Mouse (Mus musculus): ENCODE results near the gene Srl. TPM values are rescaled to one million over a fixed set of nuclear protein-coding genes. Genes with fewer than 3 reads are reported as not detected.

The Srl gene
- total and polyA plus RNA-seq, 3 experiments: 44.6 to 88.8 (median 71.3) TPM

- 0 out of 2 replicates have a peak, but pooled peaks have one; percentile 11 for TF ChIP-seq MYC (IDR thresholded peaks at IDR 0.05; ENCODE audit: low read depth, low read length)
- TF ChIP-seq IRF4 (IDR thresholded peaks at IDR 0.05; ENCODE audit: low read depth, low read length): 0 out of 2 replicates have a peak, but pooled peaks have one; percentile 4
- TF ChIP-seq SIN3A (IDR thresholded peaks at IDR 0.05; ENCODE audit: low read length): 0 out of 2 replicates have a peak, but pooled peaks have one; percentile 69
- no peak for TF ChIP-seq POLR2A (IDR thresholded peaks at IDR 0.05; ENCODE audit: low read depth, low read length)
- no peak for TF ChIP-seq ZKSCAN1 (IDR thresholded peaks at IDR 0.05; ENCODE audit: borderline replicate concordance, low read depth, low read length)
- TF ChIP-seq TBP (conservative IDR thresholded peaks at IDR 0.05; ENCODE audit: low read depth, low read length): no peak
- TF ChIP-seq MAZ (IDR thresholded peaks at IDR 0.05; ENCODE audit: low read depth, low read length): peak; percentile 85; the same call in 1 of the 2 replicates
- no peak for TF ChIP-seq POLR2AphosphoS2 (IDR thresholded peaks at IDR 0.05; ENCODE audit: low read depth, low read length)
- no peak for TF ChIP-seq GABPA (IDR thresholded peaks at IDR 0.05; ENCODE audit: insufficient replicate concordance, low read depth, low read length)
- TF ChIP-seq USF2 (conservative IDR thresholded peaks at IDR 0.05; ENCODE audit: low read depth, low read length): no peak
- no peak; the same call in 1 of the 2 replicates for TF ChIP-seq ETS1 (conservative IDR thresholded peaks at IDR 0.05; ENCODE audit: low read depth, low read length)
- TF ChIP-seq E2F4 (IDR thresholded peaks at IDR 0.05; ENCODE audit: insufficient replicate concordance, low read depth, low read length): no peak
- TF ChIP-seq USF1 (IDR thresholded peaks at IDR 0.05; ENCODE audit: low read depth, low read length): no peak
- 0 out of 2 replicates have a peak, but pooled peaks have one; percentile 35 for TF ChIP-seq ELF1 (IDR thresholded peaks at IDR 0.05; ENCODE audit: low read depth, low read length)
- TF ChIP-seq ZNF384 (IDR thresholded peaks at IDR 0.05; ENCODE audit: low read depth, low read length): peak; percentile 71
- no peak for TF ChIP-seq NELFE (IDR thresholded peaks at IDR 0.05; ENCODE audit: low read depth, low read length)
- no peak for TF ChIP-seq SMC3 (IDR thresholded peaks at IDR 0.05; ENCODE audit: low read depth, low read length)
- 0 out of 2 replicates have a peak, but pooled peaks have one; percentile 17 for TF ChIP-seq TCF12 (IDR thresholded peaks at IDR 0.05; ENCODE audit: low read depth, low read length)
- no peak for TF ChIP-seq JUN (IDR thresholded peaks at IDR 0.05; ENCODE audit: insufficient read depth, low read depth, low read length)
- TF ChIP-seq UBTF (IDR thresholded peaks at IDR 0.05; ENCODE audit: low read depth, low read length): 0 out of 2 replicates have a peak, but pooled peaks have one; percentile 34
- TF ChIP-seq MXI1 (IDR thresholded peaks at IDR 0.05; ENCODE audit: low read depth, low read length): 0 out of 2 replicates have a peak, but pooled peaks have one; percentile 32
- peak; percentile 32 for TF ChIP-seq EP300 (IDR thresholded peaks at IDR 0.05; ENCODE audit: low read length)
- TF ChIP-seq RCOR1 (conservative IDR thresholded peaks at IDR 0.05; ENCODE audit: low read depth, low read length): no peak
- no peak for TF ChIP-seq JUND (conservative IDR thresholded peaks at IDR 0.05; ENCODE audit: low read depth, low read length)
- no peak for TF ChIP-seq MAX (IDR thresholded peaks at IDR 0.05; ENCODE audit: low read length)
- TF ChIP-seq CHD1 (IDR thresholded peaks at IDR 0.05; ENCODE audit: low read depth, low read length): peak; percentile 79; the same call in 1 of the 2 replicates
- 0 out of 2 replicates have a peak, but pooled peaks have one; percentile 4 for TF ChIP-seq BHLHE40 (IDR thresholded peaks at IDR 0.05; ENCODE audit: low read depth, low read length)
- TF ChIP-seq RAD21 (IDR thresholded peaks at IDR 0.05; ENCODE audit: low read depth, low read length): no peak
- TF ChIP-seq CHD2 (IDR thresholded peaks at IDR 0.05; ENCODE audit: low read length): no peak
- no peak for TF ChIP-seq ZC3H11A (IDR thresholded peaks at IDR 0.05; ENCODE audit: low read depth, low read length)
- TF ChIP-seq KAT2A (IDR thresholded peaks at IDR 0.05; ENCODE audit: insufficient replicate concordance, low read length): no peak
- no peak for TF ChIP-seq MAFK (IDR thresholded peaks at IDR 0.05; ENCODE audit: insufficient replicate concordance, low read length)
- 0 out of 2 replicates have a peak, but pooled peaks have one; percentile 22 for TF ChIP-seq HCFC1 (IDR thresholded peaks at IDR 0.05; ENCODE audit: low read depth, low read length)
- no peak for TF ChIP-seq PAX5 (IDR thresholded peaks at IDR 0.05; ENCODE audit: low read length)
- TF ChIP-seq MEF2A (IDR thresholded peaks at IDR 0.05; ENCODE audit: borderline replicate concordance, low read depth, low read length): 0 out of 2 replicates have a peak, but pooled peaks have one; percentile 14
- TF ChIP-seq CTCF (conservative IDR thresholded peaks at IDR 0.05 in 1 of 2, IDR thresholded peaks at IDR 0.05 in 1 of 2; ENCODE audit: low read depth in 2 of 2, low read length in 2 of 2): no peak
- TF ChIP-seq ZMIZ1 (IDR thresholded peaks at IDR 0.05; ENCODE audit: low read depth, low read length): no peak
- no peak for TF ChIP-seq NRF1 (IDR thresholded peaks at IDR 0.05; ENCODE audit: low read depth, low read length)
- DNase-seq (ENCODE audit: extremely low read depth): no peak
- Histone ChIP-seq H3K27ac (ENCODE audit: insufficient read depth, low read depth) (peak overlapping the region; percentile 90), H3K79me2 (replicated peaks; ENCODE audit: control insufficient read depth, extremely low read depth, insufficient read depth, poor library complexity, severe bottlenecking) (no peaks in the 10 kb centered on the region), H3K4me2 (ENCODE audit: insufficient read depth, low read depth, poor library complexity, severe bottlenecking) (no peak overlapping the region), H3K9me3 (replicated peaks; ENCODE audit: low read length) (no peaks in the 10 kb centered on the region), H3K4me3 (replicated peaks in 1 of 3; ENCODE audit: low read depth in 2 of 3, low read length in 2 of 3, poor library complexity in 1 of 3) (no peak overlapping the region), H3K4me1 (ENCODE audit: control insufficient read depth in 1 of 2, insufficient read depth in 2 of 2) (peaks cover 43 to 95% of the 10 kb centered on the region in 2 experiments), H3K9ac (ENCODE audit: insufficient read depth, low read depth) (peak overlapping the region; percentile 6; the same call in 1 of the 2 replicates), H3K36me3 (replicated peaks in 1 of 2; ENCODE audit: control insufficient read depth in 1 of 2, insufficient read depth in 1 of 2, low read length in 1 of 2) (peaks cover 0 to 10% of the 10 kb centered on the region in 2 experiments), H3K27me3 (replicated peaks) (no peaks in the 10 kb centered on the region)
- dilution Hi-C loops (cut with MboI; ENCODE audit: extremely low pct_ligation_motif_present, extremely low pct_unique_long_range_greater_than_20kb, low sequenced_read_pairs): no loop called here
- in situ Hi-C loops (cut with MboI; ENCODE audit: low pct_ligation_motif_present, low pct_unique_long_range_greater_than_20kb, low sequenced_read_pairs): no loop called here
Measured at GRCm38 (mm10) chr16:4502568-4502967, 39.0 kb downstream of the Srl start.
